Mouse (Mus musculus) intestine, embryonic 16.5 days (tissue): ENCODE results near the gene Cux2. TPM values are rescaled to one million over a fixed set of nuclear protein-coding genes. Genes with fewer than 3 reads are reported as not detected.

Experiments
- ATAC-seq: fragments of 200-750 bp; cut with Nextera tagmentation; 2 replicates; pipeline ENCODE4 v1.8.0; 2017; ENCODE audit warnings: moderate TSS enrichment, moderate library complexity
- H3K27ac ChIP-seq: fragments of 300-500 bp; sonication (generic); 2 replicates; pipeline ENCODE4 v1.5.1; 2014; ENCODE audit warnings: mild to moderate bottlenecking, low read length
- H3K27me3 ChIP-seq: fragments of 300-500 bp; sonication (generic); replicated peaks from 2 replicates; pipeline ENCODE4 v1.6.1; 2014; ENCODE audit warnings: low read length, control low read depth, mixed read lengths; ENCODE audit not compliant: control insufficient read depth, insufficient read depth
- H3K36me3 ChIP-seq: fragments of 300-500 bp; sonication (generic); 2 replicates; pipeline ENCODE4 v1.6.1; 2014; ENCODE audit warnings: low read length, control low read depth; ENCODE audit not compliant: control insufficient read depth, insufficient read depth
- H3K4me1 ChIP-seq: fragments of 300-500 bp; sonication (generic); 2 replicates; pipeline ENCODE4 v1.6.1; 2014; ENCODE audit warnings: low read length, control low read depth, mixed read lengths; ENCODE audit not compliant: control insufficient read depth, insufficient read depth
- H3K4me2 ChIP-seq: fragments of 300-500 bp; sonication (generic); 2 replicates; pipeline ENCODE4 v1.6.1; 2014; ENCODE audit warnings: low read depth, low read length, control low read depth
- H3K4me3 ChIP-seq: fragments of 300-500 bp; sonication (generic); 2 replicates; pipeline ENCODE4 v1.5.1; 2014; ENCODE audit warnings: mild to moderate bottlenecking, low read length
- H3K9ac ChIP-seq: fragments of 300-500 bp; sonication (generic); 2 replicates; pipeline ENCODE4 v1.6.1; 2014; ENCODE audit warnings: low read depth, low read length
- H3K9me3 ChIP-seq: fragments of 300-500 bp; sonication (generic); 2 replicates; pipeline ENCODE4 v1.6.1; 2016; ENCODE audit warnings: low read length, control low read depth; ENCODE audit not compliant: control insufficient read depth
- WGBS: fragments of 180-500 bp; shearing (Covaris S2); extraction: QIAGEN DNeasy Blood & Tissue Kit; methylation state at CpG from one replicate; pipeline ENCODE4 v1.1.7; 2014; 5-methylcytosine and 5-hydroxymethylcytosine counted together
- polyA plus RNA-seq: library from polyadenylated mRNA; unstranded; fragments of >200 nt; fragmentation: Nextera tagmentation; extraction: Ambion mirVana; gene quantifications from 2 replicates; pipeline ENCODE4 v1.2.1, GENCODE M21; 2015

Cux2 gene
- polyA plus RNA-seq, 1 experiment from 2014 or later, result 4.8 TPM

DNA sequence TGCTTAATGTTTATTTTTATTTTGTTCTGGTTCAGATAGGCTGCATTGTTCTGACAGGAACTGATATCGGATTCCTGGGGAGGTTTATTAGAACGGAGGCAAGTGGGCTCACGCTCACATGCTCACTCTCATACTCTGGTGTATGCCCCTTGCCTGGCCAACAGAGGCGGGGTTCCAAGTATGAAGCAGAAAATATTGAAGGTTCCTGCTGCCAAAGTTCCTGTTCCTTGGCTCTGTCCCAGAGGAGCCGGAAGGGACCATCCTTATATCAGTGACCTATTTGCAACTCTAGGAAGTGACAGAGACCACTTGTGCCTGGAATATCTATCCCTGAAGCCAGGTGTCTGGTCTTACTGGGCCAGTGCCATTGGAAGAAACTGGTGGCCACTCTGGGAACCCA, 94.1 kb downstream of the Cux2 start:
- no peaks in the 10 kb centered on the region for H3K9me3 ChIP-seq
- no peaks in the 10 kb centered on the region for H3K36me3 ChIP-seq
- H3K9ac ChIP-seq, result no peak overlapping the region
- no peaks in the 10 kb centered on the region for H3K27me3 ChIP-seq
- H3K27ac ChIP-seq, result no peak overlapping the region
- peaks cover 16% of the 10 kb centered on the region for H3K4me1 ChIP-seq
- H3K4me3 ChIP-seq, result no peak overlapping the region
- 74% methylated on average over 5 of the region's 5 CpGs for WGBS
- no peak overlapping the region for H3K4me2 ChIP-seq
- ATAC-seq, result no peak

DNA sequence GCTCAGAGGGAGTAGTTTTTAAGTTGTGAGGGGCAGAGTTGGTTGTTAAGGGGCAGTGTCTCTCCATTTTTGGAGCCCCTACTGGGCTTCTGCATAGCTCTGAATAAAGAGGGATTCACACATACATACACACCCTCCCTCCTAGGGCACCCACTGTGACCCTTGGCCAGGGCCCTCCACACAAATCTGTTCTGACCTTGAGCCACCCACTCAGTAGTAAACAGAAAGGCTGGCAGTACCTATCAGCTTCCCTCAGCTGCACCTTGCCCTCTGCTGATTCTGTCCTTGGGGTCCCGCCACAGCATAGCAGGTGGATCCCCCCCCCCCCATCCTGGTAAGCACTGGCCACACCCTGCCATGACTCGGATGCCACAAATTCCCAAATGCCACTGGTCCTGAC, 99.7 kb downstream of the Cux2 start:
- 72% methylated on average over 2 of the region's 2 CpGs for WGBS
- 0 out of 2 replicates have a peak, but pooled peaks cover 4% of the 10 kb centered on the region for H3K27me3 ChIP-seq
- H3K9me3 ChIP-seq, result no peaks in the 10 kb centered on the region
- H3K4me3 ChIP-seq, result no peak overlapping the region
- H3K36me3 ChIP-seq, result no peaks in the 10 kb centered on the region
- ATAC-seq, result no peak
- no peak overlapping the region for H3K4me2 ChIP-seq
- H3K27ac ChIP-seq, result no peak overlapping the region
- peaks cover 20% of the 10 kb centered on the region for H3K4me1 ChIP-seq
- H3K9ac ChIP-seq, result no peak overlapping the region

DNA sequence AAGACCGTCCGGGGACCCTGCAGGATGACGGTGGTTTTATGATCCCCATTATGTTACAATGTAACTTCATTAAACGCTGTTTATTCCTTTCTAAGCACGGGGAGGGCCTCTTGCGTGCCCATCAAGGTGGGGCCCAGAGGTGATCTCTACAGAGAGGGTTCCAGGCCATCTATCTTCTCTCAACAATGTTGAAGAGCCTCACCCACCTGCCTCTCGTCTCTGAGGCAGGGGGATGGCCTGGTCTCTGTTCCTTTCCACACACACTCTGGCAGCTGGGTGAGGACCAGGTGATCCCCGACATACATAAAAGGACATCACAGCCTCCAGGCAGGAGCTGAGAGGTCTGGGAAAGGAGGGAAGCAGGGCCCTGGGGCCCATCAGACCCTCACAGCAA, 100.9 kb downstream of the Cux2 start:
- Histone ChIP-seq H3K9ac (no peak overlapping the region), H3K4me3 (peak overlapping the region; percentile 34; the same call in 1 of the 2 replicates), H3K4me1 (peaks cover 20% of the 10 kb centered on the region), H3K27me3 (0 out of 2 replicates have a peak, but pooled peaks cover 4% of the 10 kb centered on the region), H3K9me3 (no peaks in the 10 kb centered on the region), H3K4me2 (peak overlapping the region; percentile 60), H3K27ac (peak overlapping the region; percentile 2; the same call in 1 of the 2 replicates), H3K36me3 (no peaks in the 10 kb centered on the region)
- 9% methylated on average over 8 of the region's 8 CpGs for WGBS
- ATAC-seq, result peak; percentile 32

DNA sequence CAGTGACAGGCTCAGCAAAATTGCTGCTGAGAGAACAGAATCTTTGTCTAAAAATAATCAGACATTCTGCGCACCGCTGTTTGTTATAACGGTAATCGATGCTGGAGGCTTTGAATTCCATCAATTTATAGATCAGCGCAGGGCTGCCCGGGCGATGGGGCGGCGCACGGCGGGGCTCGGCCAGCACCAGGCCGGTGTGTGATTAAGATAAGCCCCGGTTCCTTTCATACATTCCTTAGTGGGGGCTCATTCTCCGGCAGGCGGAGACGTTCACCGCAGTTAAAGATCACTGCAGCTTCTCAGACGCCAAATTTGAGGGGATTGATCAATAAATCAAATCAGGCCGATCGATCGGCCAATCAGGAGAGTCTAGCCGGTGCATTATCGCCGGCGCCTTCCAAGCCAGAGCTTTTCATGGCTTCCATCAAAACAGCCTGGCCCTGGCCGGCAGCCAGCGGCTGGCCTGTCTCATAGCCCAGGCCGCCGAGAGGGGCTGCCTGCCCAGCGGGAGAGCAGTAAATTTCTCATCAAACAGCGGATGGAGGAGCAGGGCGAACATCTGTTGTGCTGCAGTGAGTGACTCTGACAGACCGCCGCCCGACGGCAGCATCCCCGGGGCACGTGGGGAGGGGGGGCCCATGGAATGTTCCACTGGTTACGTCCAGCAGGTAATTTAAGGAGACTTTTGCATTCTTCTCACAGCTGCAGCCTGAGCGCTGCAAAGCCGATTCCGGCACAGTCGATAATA, 101.4 kb downstream of the Cux2 start:
- Histone ChIP-seq H3K4me3 (peak overlapping the region; percentile 34), H3K4me1 (peaks cover 20% of the 10 kb centered on the region), H3K9me3 (no peaks in the 10 kb centered on the region), H3K27me3 (0 out of 2 replicates have a peak, but pooled peaks cover 4% of the 10 kb centered on the region), H3K9ac (peak overlapping the region; percentile 43), H3K27ac (peak overlapping the region; percentile 2), H3K36me3 (no peaks in the 10 kb centered on the region), H3K4me2 (peak overlapping the region; percentile 60)
- ATAC-seq, result peak; percentile 77
- WGBS, result 2% methylated on average over 44 of the region's 44 CpGs

DNA sequence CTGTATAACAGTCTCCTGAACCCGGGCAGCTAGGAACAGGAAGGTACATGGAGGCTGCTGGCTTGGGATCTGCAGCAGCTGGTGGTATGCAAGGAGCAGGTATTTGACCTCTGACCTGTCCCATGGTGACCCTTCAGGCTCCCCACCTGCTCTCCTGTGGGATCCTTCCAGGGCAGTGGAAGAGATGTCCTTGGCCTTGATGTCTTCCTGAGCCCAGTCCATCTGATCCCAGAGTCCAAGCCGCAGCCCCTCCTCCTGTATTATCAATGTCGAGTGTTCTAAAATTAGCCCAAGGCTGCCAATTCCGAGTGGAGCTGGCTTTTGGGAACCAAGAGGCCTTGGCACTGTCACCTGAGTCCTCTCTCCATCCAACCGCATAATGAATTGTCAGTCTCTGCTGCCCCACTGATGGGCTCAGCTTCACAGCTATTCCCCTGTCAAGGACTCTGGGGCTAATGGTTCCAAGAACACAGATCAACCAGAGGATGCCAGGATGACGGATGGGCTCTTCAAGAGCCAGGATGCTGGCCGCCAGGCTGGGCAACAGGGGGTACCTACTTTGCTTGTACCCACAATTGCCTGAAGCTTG, 103.2 kb downstream of the Cux2 start:
- no peak for ATAC-seq
- peaks cover 20% of the 10 kb centered on the region for H3K4me1 ChIP-seq
- H3K27ac ChIP-seq, result no peak overlapping the region
- H3K4me3 ChIP-seq, result no peak overlapping the region
- H3K9me3 ChIP-seq, result no peaks in the 10 kb centered on the region
- H3K9ac ChIP-seq, result no peak overlapping the region
- no peaks in the 10 kb centered on the region for H3K36me3 ChIP-seq
- H3K4me2 ChIP-seq, result no peak overlapping the region
- 0 out of 2 replicates have a peak, but pooled peaks cover 4% of the 10 kb centered on the region for H3K27me3 ChIP-seq
- 79% methylated on average over 7 of the region's 7 CpGs for WGBS

DNA sequence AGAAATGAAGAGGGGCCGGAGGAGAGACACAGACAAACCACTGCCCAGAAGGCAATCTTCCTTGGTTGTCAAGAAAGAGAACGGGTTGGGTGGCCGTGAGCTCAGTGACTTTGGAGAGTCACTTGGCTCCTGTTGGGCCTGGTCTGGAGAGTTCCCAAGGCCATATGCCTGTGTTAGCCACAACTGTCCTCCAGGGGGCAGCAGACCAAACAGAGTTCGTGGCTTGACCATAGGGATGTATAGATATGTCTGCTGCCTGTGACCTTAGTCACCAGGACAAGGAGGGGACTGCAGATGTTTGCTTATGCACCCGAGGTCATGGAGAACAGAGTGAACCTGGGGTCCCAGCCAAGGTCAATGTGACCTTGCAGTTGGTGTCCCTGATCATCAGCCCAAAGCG, 104.1 kb downstream of the Cux2 start:
- ATAC-seq, result no peak
- H3K4me1 ChIP-seq, result peaks cover 20% of the 10 kb centered on the region
- WGBS, result 61% methylated on average over 6 of the region's 6 CpGs

DNA sequence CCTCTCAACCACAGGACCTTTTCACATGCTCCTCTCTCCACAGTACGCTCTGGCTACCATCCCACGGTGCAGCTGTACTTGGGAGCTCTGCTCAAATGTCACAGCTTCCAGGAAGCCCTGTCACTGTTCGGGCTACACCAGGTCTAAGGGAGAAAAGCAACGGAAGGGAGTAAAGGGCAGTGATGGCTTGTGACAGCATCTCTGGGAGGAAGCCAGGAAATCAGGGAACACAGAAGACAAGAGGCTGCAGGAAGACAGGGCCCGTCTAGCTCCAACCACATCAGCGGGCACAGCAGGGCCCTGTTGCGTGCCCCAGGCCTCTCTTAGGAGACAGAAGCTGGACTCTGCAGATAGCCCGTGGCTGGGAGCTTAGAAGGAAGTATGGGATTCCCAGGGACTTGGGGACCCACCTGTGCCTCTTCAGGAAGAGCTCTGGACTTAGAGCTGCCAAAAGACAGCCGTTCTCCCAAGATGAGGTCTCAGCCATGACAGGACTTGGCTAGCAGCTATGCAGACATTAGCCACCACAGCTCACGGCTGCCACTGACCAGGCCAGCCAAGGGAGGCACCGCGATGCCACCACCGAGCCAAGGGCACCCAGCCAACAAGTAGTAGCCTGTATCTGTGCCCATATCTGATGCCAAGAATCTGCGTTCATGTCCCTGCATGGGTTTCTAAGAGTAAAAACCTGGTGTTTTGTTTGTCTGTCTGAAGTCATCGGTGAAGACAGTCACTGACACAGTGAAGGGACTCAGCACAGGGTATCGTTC, 105.7 kb downstream of the Cux2 start:
- no peak overlapping the region for H3K9ac ChIP-seq
- no peaks in the 10 kb centered on the region for H3K9me3 ChIP-seq
- H3K27ac ChIP-seq, result no peak overlapping the region
- no peak overlapping the region for H3K4me3 ChIP-seq
- H3K27me3 ChIP-seq, result 0 out of 2 replicates have a peak, but pooled peaks cover 4% of the 10 kb centered on the region
- peaks cover 15% of the 10 kb centered on the region for H3K4me1 ChIP-seq
- H3K36me3 ChIP-seq, result no peaks in the 10 kb centered on the region
- H3K4me2 ChIP-seq, result no peak overlapping the region
- WGBS, result 91% methylated on average over 16 of the region's 16 CpGs
- ATAC-seq, result no peak

More for the DNA sequence above, 104.1 kb downstream of the Cux2 start:
- Histone ChIP-seq H3K27me3 (0 out of 2 replicates have a peak, but pooled peaks cover 4% of the 10 kb centered on the region), H3K36me3 (no peaks in the 10 kb centered on the region), H3K4me3 (no peak overlapping the region), H3K4me2 (no peak overlapping the region), H3K9me3 (no peaks in the 10 kb centered on the region), H3K9ac (no peak overlapping the region), H3K27ac (no peak overlapping the region)

DNA sequence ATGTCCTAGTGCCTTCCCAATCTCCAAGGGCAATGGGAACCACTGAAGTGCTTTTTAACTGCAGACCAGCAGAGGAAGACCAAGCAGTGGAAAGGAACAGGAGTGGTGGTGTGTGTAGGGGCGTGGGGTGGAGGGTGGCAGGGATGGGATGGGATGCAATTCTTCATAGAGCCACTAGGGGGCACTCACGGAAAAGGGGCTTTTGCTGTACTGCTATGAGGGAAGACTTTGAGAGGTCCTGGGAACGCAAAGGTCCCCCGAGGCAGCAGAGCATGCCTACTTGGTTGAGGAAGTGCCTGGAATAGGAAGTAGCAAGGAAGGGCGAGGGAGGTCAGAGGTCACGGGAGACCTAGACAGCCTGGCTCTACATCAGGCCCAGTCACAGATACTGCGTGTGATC, 106.4 kb downstream of the Cux2 start:
- ATAC-seq, result no peak
- Histone ChIP-seq H3K27me3 (0 out of 2 replicates have a peak, but pooled peaks cover 4% of the 10 kb centered on the region), H3K4me2 (no peak overlapping the region), H3K36me3 (no peaks in the 10 kb centered on the region), H3K9me3 (no peaks in the 10 kb centered on the region), H3K9ac (no peak overlapping the region), H3K4me3 (no peak overlapping the region), H3K27ac (no peak overlapping the region), H3K4me1 (peaks cover 8% of the 10 kb centered on the region)
- 55% methylated on average over 7 of the region's 7 CpGs for WGBS
